Mouse (Mus musculus): ENCODE data around the gene Ahsa1. TPM values are rescaled to one million over a fixed set of nuclear protein-coding genes. Genes with fewer than 3 reads are reported as not detected.

Gene Ahsa1
- total RNA-seq, 2 experiments from 2014 or later = 167 to 194 TPM

Small RNAs within 50 kb of the gene (microRNA-seq; reads per million reads assigned to microRNA genes)
- gene Gm47293 = 0 reads per million in 2 experiments

Other genes with a start within 250 kb of the Ahsa1 start
- 10 to 100 TPM; 32.4 to 35.6 TPM for gene Tmem63c, start 245.1 kb upstream of the Ahsa1 start, total RNA-seq (2021)
- gene Ngb, start 163.9 kb upstream of the Ahsa1 start, total RNA-seq (2021) = 1 to 10 TPM; 2.0 to 2.2 TPM
- 10 to 100 TPM; 45.3 to 47.7 TPM for gene Gstz1, start 119.3 kb upstream of the Ahsa1 start, total RNA-seq (2021)
- 10 to 100 TPM; 17.5 to 19.2 TPM for gene Pomt2, start 118.5 kb upstream of the Ahsa1 start, total RNA-seq (2021)
- gene Samd15, start 66.8 kb upstream of the Ahsa1 start, total RNA-seq (2021) = 1 to 10 TPM; 2.2 to 3.9 TPM
- 10 to 100 TPM; 27.6 to 28.9 TPM for gene Tmed8, start 66.0 kb upstream of the Ahsa1 start, total RNA-seq (2021)
- 1 to 10 TPM; 1.6 to 1.7 TPM for gene Noxred1, start 27.7 kb upstream of the Ahsa1 start, total RNA-seq (2021)
- 10 to 100 TPM; 53.9 to 59.5 TPM for gene Vipas39, start 223 bp upstream of the Ahsa1 start, total RNA-seq (2021)
- gene Ism2, start 33.2 kb downstream of the Ahsa1 start, total RNA-seq (2021) = under 1 TPM; 0.25 to 0.70 TPM
- 10 to 100 TPM; 30.8 to 41.6 TPM for gene Sptlc2, start 121.9 kb downstream of the Ahsa1 start, total RNA-seq (2021)
- 100 to 1,000 TPM in 1 of 2 experiments, 10 to 100 TPM in 1; 98.9 to 101 TPM for gene Slirp, start 177.4 kb downstream of the Ahsa1 start, total RNA-seq (2021)
- 10 to 100 TPM; 17.3 to 20.9 TPM for gene Alkbh1, start 177.5 kb downstream of the Ahsa1 start, total RNA-seq (2021)
- 10 to 100 TPM; 60.3 to 68.2 TPM for gene Snw1, start 205.8 kb downstream of the Ahsa1 start, total RNA-seq (2021)
- gene Gm5788, start 228.2 kb downstream of the Ahsa1 start, total RNA-seq (2021) = not detected
- not detected for gene Gm8300, start 247.8 kb downstream of the Ahsa1 start, total RNA-seq (2021)